Mouse (Mus musculus): Measurements from ENCODE around the gene Ccdc189. TPM values are rescaled to one million over a fixed set of nuclear protein-coding genes. Genes with fewer than 3 reads are reported as not detected.

Gene Ccdc189
- total and polyA plus RNA-seq, 2 experiments, result 1.7 to 1.9 TPM

DNA sequence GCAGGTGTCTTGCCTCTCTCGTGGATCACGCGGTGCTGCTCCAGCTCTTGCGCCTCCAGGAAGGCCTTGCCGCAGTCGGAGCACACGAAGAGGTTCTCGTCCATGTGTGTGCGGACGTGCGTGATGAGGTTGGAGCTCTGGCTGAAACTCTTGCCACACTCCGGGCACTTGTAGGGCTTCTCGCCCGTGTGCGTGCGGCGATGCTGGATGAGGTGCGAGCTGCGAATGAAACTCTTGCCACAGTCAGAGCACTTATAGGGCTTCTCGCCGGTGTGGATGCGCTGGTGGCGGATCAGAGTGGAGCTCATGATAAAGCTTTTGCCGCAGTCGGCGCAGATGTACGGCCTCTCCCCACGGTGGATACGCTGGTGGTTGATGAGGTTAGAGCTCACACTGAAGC, 22.6 kb upstream of the Ccdc189 start:
- 96% methylated on average over 29 of the region's 29 CpGs for WGBS
- Histone ChIP-seq H3K9ac (ENCODE audit: low read depth, low read length) (no peak overlapping the region), H3K27me3 (ENCODE audit: control insufficient read depth, insufficient read depth, low read length) (no peaks in the 10 kb centered on the region), H3K4me1 (ENCODE audit: control insufficient read depth, insufficient read depth, low read length) (peaks cover 3% of the 10 kb centered on the region; the same call in 1 of the 2 replicates), H3K4me3 (ENCODE audit: insufficient read depth, low read depth, low read length) (no peak overlapping the region), H3K36me3 (ENCODE audit: control insufficient read depth, insufficient read depth, low read length) (no peaks in the 10 kb centered on the region; the same call in 1 of the 2 replicates), H3K27ac (replicated peaks; ENCODE audit: insufficient read depth, low read depth, low read length) (no peak overlapping the region), H3K79me2 (ENCODE audit: control insufficient read depth, insufficient read depth, low read length) (0 out of 2 replicates have a peak, but pooled peaks cover 3% of the 10 kb centered on the region)
- no peak for TF ChIP-seq POLR2A (IDR thresholded peaks at IDR 0.05; ENCODE audit: extremely low read depth, insufficient read depth, low read length)
- TF ChIP-seq CTCF (IDR thresholded peaks at IDR 0.05; ENCODE audit: low read depth, low read length), result no peak
- DNase-seq (ENCODE audit: extremely low read depth, low read depth, low spot score), result no peak

DNA sequence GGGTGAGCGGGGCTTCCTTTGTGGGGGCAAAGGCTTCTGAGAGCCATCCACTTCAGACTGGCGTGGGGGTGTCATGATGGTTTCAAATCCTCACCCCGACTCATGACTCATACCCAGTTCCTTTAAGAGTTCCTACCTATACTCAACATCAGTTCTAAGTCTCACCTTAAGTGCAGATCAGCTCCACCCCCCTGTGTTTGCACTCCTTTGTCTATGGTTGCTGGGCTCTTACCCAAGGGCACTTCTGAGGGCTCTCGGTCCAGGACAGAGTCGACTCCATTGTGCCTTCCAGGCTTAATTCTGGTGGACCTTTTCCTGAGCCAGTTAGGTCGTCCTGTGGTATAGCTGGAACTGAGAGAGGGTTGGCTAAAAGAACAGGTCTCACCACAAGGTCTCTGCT, 18.8 kb upstream of the Ccdc189 start:
- no peak overlapping the region for H3K4me3 ChIP-seq (ENCODE audit: insufficient read depth, low read depth, low read length)
- 85% methylated on average over 6 of the region's 6 CpGs for WGBS
- no peaks in the 10 kb centered on the region for H3K4me1 ChIP-seq (ENCODE audit: control insufficient read depth, insufficient read depth, low read length)
- DNase-seq (ENCODE audit: extremely low read depth, low read depth, low spot score), result no peak
- no peaks in the 10 kb centered on the region for H3K79me2 ChIP-seq (ENCODE audit: control insufficient read depth, insufficient read depth, low read length)
- no peaks in the 10 kb centered on the region for H3K27me3 ChIP-seq (ENCODE audit: control insufficient read depth, insufficient read depth, low read length)
- peaks cover 2% of the 10 kb centered on the region; the same call in 1 of the 2 replicates for H3K36me3 ChIP-seq (ENCODE audit: control insufficient read depth, insufficient read depth, low read length)
- H3K27ac ChIP-seq (replicated peaks; ENCODE audit: insufficient read depth, low read depth, low read length), result no peak overlapping the region
- TF ChIP-seq CTCF (IDR thresholded peaks at IDR 0.05; ENCODE audit: low read depth, low read length) (no peak), POLR2A (IDR thresholded peaks at IDR 0.05; ENCODE audit: extremely low read depth, insufficient read depth, low read length) (no peak)
- no peak overlapping the region for H3K9ac ChIP-seq (ENCODE audit: low read depth, low read length)

DNA sequence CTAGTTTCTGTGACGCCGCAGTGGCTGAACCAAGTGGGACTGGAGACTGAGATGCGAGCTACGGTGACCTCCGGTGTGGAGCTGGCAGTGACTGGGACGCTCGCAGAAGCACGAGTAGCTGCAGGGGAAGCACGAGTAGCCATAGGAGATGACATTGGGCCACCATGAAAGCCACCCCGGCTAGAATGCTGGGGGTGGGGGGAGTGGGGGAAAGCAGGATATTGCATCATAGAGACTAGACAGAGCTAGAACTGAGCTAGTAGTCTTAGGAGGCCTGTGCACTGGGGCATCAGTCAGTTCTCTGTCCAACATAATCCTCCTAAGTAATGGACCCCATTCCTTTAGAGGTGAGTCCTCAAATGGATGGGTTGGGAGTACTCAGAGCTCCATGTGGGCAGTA, 15.9 kb upstream of the Ccdc189 start:
- H3K4me1 ChIP-seq (ENCODE audit: control insufficient read depth, insufficient read depth, low read length), result no peaks in the 10 kb centered on the region
- no peaks in the 10 kb centered on the region for H3K79me2 ChIP-seq (ENCODE audit: control insufficient read depth, insufficient read depth, low read length)
- WGBS, result 87% methylated on average over 10 of the region's 10 CpGs
- H3K27ac ChIP-seq (replicated peaks; ENCODE audit: insufficient read depth, low read depth, low read length), result no peak overlapping the region
- no peak overlapping the region for H3K9ac ChIP-seq (ENCODE audit: low read depth, low read length)
- H3K36me3 ChIP-seq (ENCODE audit: control insufficient read depth, insufficient read depth, low read length), result peaks cover 2% of the 10 kb centered on the region; the same call in 1 of the 2 replicates
- H3K27me3 ChIP-seq (ENCODE audit: control insufficient read depth, insufficient read depth, low read length), result no peaks in the 10 kb centered on the region
- H3K4me3 ChIP-seq (ENCODE audit: insufficient read depth, low read depth, low read length), result no peak overlapping the region
- DNase-seq (ENCODE audit: extremely low read depth, low read depth, low spot score), result no peak
- no peak for TF ChIP-seq CTCF (IDR thresholded peaks at IDR 0.05; ENCODE audit: low read depth, low read length)
- TF ChIP-seq POLR2A (IDR thresholded peaks at IDR 0.05; ENCODE audit: extremely low read depth, insufficient read depth, low read length), result no peak

DNA sequence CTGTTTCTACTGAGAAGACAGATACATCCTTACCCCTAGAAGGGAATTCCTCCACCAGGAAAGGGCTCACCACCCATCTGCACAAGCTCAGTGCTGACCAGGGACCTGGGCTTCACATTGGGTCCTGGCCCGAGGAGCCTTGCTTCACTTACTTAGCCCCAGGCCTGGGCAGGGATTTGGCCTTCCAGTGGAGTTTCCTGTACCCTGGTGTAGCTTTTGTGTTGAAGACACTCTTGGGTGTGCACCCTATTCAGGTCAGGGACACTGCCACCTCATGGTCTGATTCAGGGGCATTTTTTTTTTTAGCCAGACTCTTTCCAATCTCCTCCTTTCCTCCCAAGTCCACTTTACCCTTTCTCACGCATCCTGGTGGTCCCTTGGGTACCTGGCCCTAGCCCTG, 14.5 kb upstream of the Ccdc189 start:
- H3K4me3 ChIP-seq (ENCODE audit: insufficient read depth, low read depth, low read length), result no peak overlapping the region
- TF ChIP-seq POLR2A (IDR thresholded peaks at IDR 0.05; ENCODE audit: extremely low read depth, insufficient read depth, low read length), result no peak
- no peak for TF ChIP-seq CTCF (IDR thresholded peaks at IDR 0.05; ENCODE audit: low read depth, low read length)
- peaks cover 11% of the 10 kb centered on the region; the same call in 1 of the 2 replicates for H3K36me3 ChIP-seq (ENCODE audit: control insufficient read depth, insufficient read depth, low read length)
- no peak overlapping the region for H3K9ac ChIP-seq (ENCODE audit: low read depth, low read length)
- DNase-seq (ENCODE audit: extremely low read depth, low read depth, low spot score), result no peak
- no peak overlapping the region for H3K27ac ChIP-seq (replicated peaks; ENCODE audit: insufficient read depth, low read depth, low read length)
- 96% methylated on average over 2 of the region's 2 CpGs for WGBS
- H3K79me2 ChIP-seq (ENCODE audit: control insufficient read depth, insufficient read depth, low read length), result no peaks in the 10 kb centered on the region
- H3K4me1 ChIP-seq (ENCODE audit: control insufficient read depth, insufficient read depth, low read length), result no peaks in the 10 kb centered on the region
- H3K27me3 ChIP-seq (ENCODE audit: control insufficient read depth, insufficient read depth, low read length), result no peaks in the 10 kb centered on the region

DNA sequence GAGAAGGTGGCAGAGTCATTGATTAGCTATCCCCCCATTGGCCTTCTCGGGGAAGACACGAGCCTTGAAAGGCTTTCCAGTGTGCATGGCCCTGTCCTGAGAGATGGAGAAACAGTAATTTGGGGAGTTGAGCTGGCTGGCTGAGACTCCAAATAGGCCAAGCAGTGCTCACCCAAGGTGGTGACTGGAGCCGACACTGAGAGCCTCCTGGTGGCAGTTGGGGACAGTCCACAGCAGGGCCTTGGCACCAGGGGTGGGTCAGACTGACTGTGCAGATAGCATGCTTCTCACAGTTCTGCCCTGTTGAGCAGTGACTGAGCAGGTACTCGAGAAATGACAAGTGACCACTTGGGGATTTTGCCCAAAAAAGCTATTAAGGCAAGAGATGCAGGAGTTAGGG, 13.3 kb upstream of the Ccdc189 start:
- TF ChIP-seq POLR2A (IDR thresholded peaks at IDR 0.05; ENCODE audit: extremely low read depth, insufficient read depth, low read length) (no peak), CTCF (IDR thresholded peaks at IDR 0.05; ENCODE audit: low read depth, low read length) (no peak)
- DNase-seq (ENCODE audit: extremely low read depth, low read depth, low spot score), result no peak
- Histone ChIP-seq H3K4me1 (ENCODE audit: control insufficient read depth, insufficient read depth, low read length) (no peaks in the 10 kb centered on the region), H3K36me3 (ENCODE audit: control insufficient read depth, insufficient read depth, low read length) (peaks cover 11% of the 10 kb centered on the region; the same call in 1 of the 2 replicates), H3K4me3 (ENCODE audit: insufficient read depth, low read depth, low read length) (no peak overlapping the region), H3K9ac (ENCODE audit: low read depth, low read length) (no peak overlapping the region), H3K27me3 (ENCODE audit: control insufficient read depth, insufficient read depth, low read length) (no peaks in the 10 kb centered on the region), H3K27ac (replicated peaks; ENCODE audit: insufficient read depth, low read depth, low read length) (no peak overlapping the region), H3K79me2 (ENCODE audit: control insufficient read depth, insufficient read depth, low read length) (no peaks in the 10 kb centered on the region)
- WGBS, result 82% methylated on average over 4 of the region's 4 CpGs

DNA sequence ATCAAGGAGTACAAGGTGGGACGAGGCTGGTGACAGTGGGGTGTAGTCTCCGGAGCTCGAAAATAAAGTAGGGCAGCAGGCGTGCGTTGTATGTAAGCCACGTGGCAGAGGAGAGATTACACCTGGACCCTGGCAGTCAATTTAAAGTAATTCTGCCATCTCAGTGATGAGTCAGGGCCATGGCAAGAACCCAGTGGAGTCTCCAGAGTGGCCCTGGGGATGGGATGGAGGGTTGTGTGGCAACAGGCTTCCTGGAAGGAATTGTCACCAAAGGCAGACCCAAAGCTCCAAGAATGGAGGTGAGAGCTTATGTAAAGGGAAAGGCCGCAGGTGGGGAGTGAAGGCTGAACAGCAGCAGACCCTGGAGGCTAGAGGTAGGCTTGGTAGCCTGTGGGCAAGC, 12.2 kb upstream of the Ccdc189 start:
- no peak for TF ChIP-seq POLR2A (IDR thresholded peaks at IDR 0.05; ENCODE audit: extremely low read depth, insufficient read depth, low read length)
- no peak for TF ChIP-seq CTCF (IDR thresholded peaks at IDR 0.05; ENCODE audit: low read depth, low read length)
- Histone ChIP-seq H3K4me1 (ENCODE audit: control insufficient read depth, insufficient read depth, low read length) (no peaks in the 10 kb centered on the region), H3K36me3 (ENCODE audit: control insufficient read depth, insufficient read depth, low read length) (peaks cover 19% of the 10 kb centered on the region), H3K9ac (ENCODE audit: low read depth, low read length) (no peak overlapping the region), H3K27me3 (ENCODE audit: control insufficient read depth, insufficient read depth, low read length) (no peaks in the 10 kb centered on the region), H3K79me2 (ENCODE audit: control insufficient read depth, insufficient read depth, low read length) (no peaks in the 10 kb centered on the region), H3K27ac (replicated peaks; ENCODE audit: insufficient read depth, low read depth, low read length) (no peak overlapping the region), H3K4me3 (ENCODE audit: insufficient read depth, low read depth, low read length) (no peak overlapping the region)
- no peak for DNase-seq (ENCODE audit: extremely low read depth, low read depth, low spot score)
- WGBS, result 97% methylated on average over 7 of the region's 7 CpGs
